Mouse (Mus musculus) midbrain, embryonic 14.5 days (tissue): Measurements from ENCODE around the gene Fam155a. TPM values are rescaled to one million over a fixed set of nuclear protein-coding genes. Genes with fewer than 3 reads are reported as not detected.

Experiments
- ATAC-seq: fragments of 200-750 bp; cut with Nextera tagmentation; 2 replicates; pipeline ENCODE4 v1.8.0; 2017; ENCODE audit warnings: moderate number of reproducible peaks, moderate library complexity; ENCODE audit not compliant: low FRiP score, low TSS enrichment
- DNase-seq: peaks from one replicate; pipeline ENCODE4 v3.0.0-alpha.2; 2015
- H3K27ac ChIP-seq: fragments of 300-500 bp; sonication (generic); replicated peaks from 2 replicates; pipeline ENCODE4 v1.5.1; 2014; ENCODE audit warnings: mild to moderate bottlenecking, low read depth, low read length, moderate library complexity
- H3K27me3 ChIP-seq: fragments of 300-500 bp; sonication (generic); 2 replicates; pipeline ENCODE4 v1.6.1; 2014; ENCODE audit warnings: low read length, control low read depth, mixed read lengths; ENCODE audit not compliant: control insufficient read depth, insufficient read depth
- H3K36me3 ChIP-seq: fragments of 300-500 bp; sonication (generic); 2 replicates; pipeline ENCODE4 v1.6.1; 2014; ENCODE audit warnings: low read length, control low read depth; ENCODE audit not compliant: control insufficient read depth, insufficient read depth
- H3K4me1 ChIP-seq: fragments of 300-500 bp; sonication (generic); 2 replicates; pipeline ENCODE4 v1.6.1; 2014; ENCODE audit warnings: mild to moderate bottlenecking, antibody characterized with exemption, low read length, control low read depth; ENCODE audit not compliant: control insufficient read depth, insufficient read depth
- H3K4me2 ChIP-seq: fragments of 300-500 bp; sonication (generic); 2 replicates; pipeline ENCODE4 v1.6.1; 2014; ENCODE audit warnings: mild to moderate bottlenecking, low read length, moderate library complexity
- H3K4me3 ChIP-seq: fragments of 300-500 bp; sonication (generic); replicated peaks from 2 replicates; pipeline ENCODE4 v1.5.1; 2014; ENCODE audit warnings: low read depth, low read length
- H3K9ac ChIP-seq: fragments of 300-500 bp; sonication (generic); replicated peaks from 2 replicates; pipeline ENCODE4 v1.6.1; 2014; ENCODE audit warnings: mild to moderate bottlenecking, low read length, moderate library complexity
- H3K9me3 ChIP-seq: fragments of 300-500 bp; sonication (generic); 2 replicates; pipeline ENCODE4 v1.6.1; 2016; ENCODE audit warnings: low read length, control low read depth, mixed read lengths; ENCODE audit not compliant: control insufficient read depth
- WGBS: fragments of 180-500 bp; shearing (Covaris S2); extraction: QIAGEN DNeasy Blood & Tissue Kit; methylation state at CpG from one replicate; pipeline ENCODE4 v1.1.7; 2014; 5-methylcytosine and 5-hydroxymethylcytosine counted together
- polyA plus RNA-seq: library from polyadenylated mRNA; unstranded; fragments of >200 nt; fragmentation: Nextera tagmentation; extraction: Ambion mirVana; gene quantifications from 2 replicates; pipeline ENCODE4 v1.2.1, GENCODE M21; 2014

The Fam155a gene
- polyA plus RNA-seq, 1 experiment from 2014 or later = 30.2 TPM

DNA sequence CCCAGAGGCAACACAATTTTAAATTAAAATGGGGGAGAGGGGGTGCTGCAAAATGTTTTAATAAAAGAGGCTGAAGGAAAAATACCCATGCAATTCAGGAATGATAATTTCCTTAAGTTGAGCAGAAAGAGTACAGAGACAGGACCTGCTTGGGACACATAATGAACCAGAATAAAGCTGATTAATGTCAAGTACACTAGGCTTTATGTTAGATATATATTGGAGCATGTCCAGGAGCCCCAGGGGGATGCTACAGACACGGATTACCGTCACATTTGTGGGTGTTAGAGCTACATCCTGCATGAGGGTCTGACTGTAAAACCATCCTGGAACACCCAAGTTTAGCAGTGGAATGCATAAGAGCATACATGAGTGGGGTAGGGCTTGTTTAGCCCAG lies 223.4 kb downstream of the Fam155a start:
- Histone ChIP-seq H3K4me2 (0 out of 2 replicates have a peak overlapping the region, but pooled peaks have one; percentile 20), H3K27ac (peak overlapping the region; percentile 68), H3K9me3 (no peaks in the 10 kb centered on the region), H3K4me1 (peaks cover 17% of the 10 kb centered on the region), H3K27me3 (no peaks in the 10 kb centered on the region), H3K9ac (no peak overlapping the region), H3K36me3 (no peaks in the 10 kb centered on the region), H3K4me3 (no peak overlapping the region)
- no peak for ATAC-seq
- DNase-seq = peak; percentile 51
- WGBS = 33% methylated on average over 2 of the region's 2 CpGs

DNA sequence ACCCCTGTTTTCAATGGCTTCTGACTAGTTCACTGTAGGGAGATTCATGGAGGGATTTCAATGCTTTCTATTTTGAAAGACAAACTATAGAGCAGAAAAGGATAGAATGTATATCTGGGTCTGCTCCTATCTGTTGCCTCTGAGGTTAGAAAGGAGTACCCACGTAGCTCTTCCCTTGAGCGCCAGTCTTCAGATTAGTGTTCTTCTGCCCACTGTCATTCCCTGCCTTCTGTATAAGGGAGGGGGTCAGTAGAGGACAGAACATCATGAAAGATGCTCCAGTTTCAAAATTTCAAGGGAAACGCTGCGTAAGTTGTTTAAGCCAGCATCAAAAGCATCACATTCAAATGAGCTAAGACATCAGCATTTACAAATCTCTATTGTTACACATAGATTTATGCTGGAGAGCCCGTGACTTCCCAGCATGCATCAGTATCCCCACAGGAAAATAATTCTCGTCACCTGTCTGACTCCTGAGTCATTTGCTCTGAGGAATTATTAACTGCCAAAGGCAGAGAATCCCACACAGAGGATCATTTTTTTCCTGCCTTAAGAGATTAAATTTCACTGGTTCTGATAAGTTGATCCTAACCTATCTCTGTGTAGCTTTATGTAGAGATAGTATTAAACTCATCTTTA lies 223.9 kb downstream of the Fam155a start:
- Histone ChIP-seq H3K27ac (peak overlapping the region; percentile 72), H3K9ac (no peak overlapping the region), H3K9me3 (no peaks in the 10 kb centered on the region), H3K36me3 (no peaks in the 10 kb centered on the region), H3K4me3 (no peak overlapping the region), H3K4me1 (peaks cover 17% of the 10 kb centered on the region), H3K27me3 (no peaks in the 10 kb centered on the region), H3K4me2 (peak overlapping the region; percentile 20; the same call in 1 of the 2 replicates)
- 39% methylated on average over 6 of the region's 6 CpGs for whole genome bisulfite sequencing
- DNase-seq = peak; percentile 77
- ATAC-seq = no peak

DNA sequence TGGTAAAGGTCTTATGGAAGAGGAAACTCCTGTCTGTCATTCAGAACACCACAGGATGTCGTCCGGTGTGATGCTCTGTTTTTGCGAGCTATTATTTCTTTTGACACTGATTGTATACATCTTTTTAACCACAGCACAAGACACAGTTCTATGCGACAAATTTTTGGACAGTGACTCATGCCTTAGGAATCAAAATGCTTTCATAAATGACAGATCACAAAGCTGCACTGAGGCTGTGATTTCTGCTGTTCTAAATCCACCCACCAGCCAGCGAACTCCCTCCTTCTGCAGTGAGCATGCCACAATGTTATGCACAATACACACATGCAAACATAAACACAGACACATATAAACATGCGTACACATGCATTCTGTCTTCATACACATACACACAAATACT lies 224.5 kb downstream of the Fam155a start:
- H3K27me3 ChIP-seq = no peaks in the 10 kb centered on the region
- H3K9ac ChIP-seq = no peak overlapping the region
- H3K4me2 ChIP-seq = no peak overlapping the region
- H3K4me3 ChIP-seq = no peak overlapping the region
- H3K9me3 ChIP-seq = no peaks in the 10 kb centered on the region
- H3K36me3 ChIP-seq = no peaks in the 10 kb centered on the region
- ATAC-seq (no peak), DNase-seq (no peak)
- 74% methylated on average over 6 of the region's 6 CpGs for WGBS
- H3K27ac ChIP-seq = peak overlapping the region; percentile 72
- H3K4me1 ChIP-seq = peaks cover 17% of the 10 kb centered on the region

DNA sequence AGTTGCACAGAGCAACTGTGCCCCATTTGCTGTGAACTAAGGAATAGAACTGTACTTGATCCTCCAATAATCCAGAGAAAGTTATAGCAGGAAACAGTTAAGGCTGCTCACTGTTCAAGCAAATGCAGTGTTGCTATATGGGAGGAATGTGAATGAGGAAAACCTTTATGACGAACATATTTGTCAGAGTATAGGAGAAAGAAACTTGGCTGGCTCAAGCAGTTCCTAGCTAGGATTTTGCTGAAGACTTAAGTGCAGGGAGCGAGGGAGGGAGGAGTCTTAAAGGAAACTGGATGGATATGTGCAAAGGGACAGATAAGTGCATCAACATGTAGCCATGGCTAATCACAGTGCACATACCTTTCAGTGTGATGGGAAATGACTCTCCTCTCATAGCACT lies 225.3 kb downstream of the Fam155a start:
- Histone ChIP-seq H3K36me3 (no peaks in the 10 kb centered on the region), H3K4me2 (no peak overlapping the region), H3K4me1 (peaks cover 17% of the 10 kb centered on the region), H3K9ac (no peak overlapping the region), H3K4me3 (no peak overlapping the region), H3K9me3 (no peaks in the 10 kb centered on the region), H3K27ac (no peak overlapping the region), H3K27me3 (no peaks in the 10 kb centered on the region)
- no peak for DNase-seq
- WGBS = 84% methylated on average over 2 of the region's 2 CpGs
- no peak for ATAC-seq

DNA sequence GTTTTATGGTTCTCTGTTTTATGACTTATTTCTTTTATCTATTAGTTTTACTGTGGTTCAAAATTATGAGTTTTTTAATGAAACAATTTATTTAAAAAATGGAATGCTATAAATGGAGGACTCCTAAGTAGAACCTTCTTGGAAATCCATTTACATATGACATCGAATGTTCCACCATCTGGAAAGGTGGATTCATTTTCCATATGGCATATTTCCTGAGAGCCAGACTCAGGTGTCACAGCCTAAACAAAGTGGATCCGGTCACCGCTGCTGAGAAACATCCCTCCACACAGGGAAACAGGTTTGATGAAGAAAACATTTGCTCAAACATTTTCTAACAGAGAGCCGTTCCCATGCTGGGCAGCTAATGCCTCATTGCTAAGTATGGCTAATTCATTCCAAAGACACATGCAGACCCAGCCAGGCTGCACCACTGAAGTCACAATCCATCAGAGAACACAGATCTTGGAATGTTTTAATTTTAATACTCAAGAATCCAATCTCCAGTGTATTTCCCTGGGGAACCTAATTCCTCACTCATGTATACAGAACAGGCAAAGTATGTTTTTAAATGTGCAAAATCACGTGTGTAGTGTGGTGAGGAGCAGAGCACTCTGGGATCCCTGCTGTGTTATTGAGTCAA lies 235.1 kb downstream of the Fam155a start:
- Histone ChIP-seq H3K4me2 (no peak overlapping the region), H3K4me3 (no peak overlapping the region), H3K9ac (no peak overlapping the region), H3K36me3 (no peaks in the 10 kb centered on the region), H3K9me3 (no peaks in the 10 kb centered on the region), H3K27me3 (no peaks in the 10 kb centered on the region), H3K4me1 (no peaks in the 10 kb centered on the region), H3K27ac (no peak overlapping the region)
- ATAC-seq (no peak), DNase-seq (no peak)
- 81% methylated on average over 5 of the region's 5 CpGs for WGBS

DNA sequence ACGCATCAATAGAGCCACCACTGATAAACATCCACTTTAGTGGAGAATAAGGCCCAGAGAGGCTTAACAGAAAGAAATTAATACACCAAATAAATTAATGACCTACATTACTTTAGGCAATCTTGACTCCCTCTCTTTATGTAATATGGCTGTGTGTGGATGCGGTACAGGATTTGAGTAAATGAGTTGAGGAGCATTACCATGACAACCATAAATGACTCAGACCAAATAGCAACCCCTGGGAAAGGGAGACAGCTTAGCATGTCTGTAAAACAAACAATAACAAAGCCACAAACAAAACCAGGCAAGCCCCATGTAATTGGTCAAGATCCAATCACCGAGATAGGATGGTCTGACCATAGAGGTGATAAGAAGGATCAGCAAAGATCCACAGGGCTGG lies 244.4 kb downstream of the Fam155a start:
- no peak for ATAC-seq
- WGBS = 65% methylated on average over 3 of the region's 3 CpGs
- peak; percentile 43 for DNase-seq
- 0 out of 2 replicates have a peak overlapping the region, but pooled peaks have one; percentile 8 for H3K27ac ChIP-seq
- H3K4me2 ChIP-seq = no peak overlapping the region
- no peak overlapping the region for H3K4me3 ChIP-seq
- H3K27me3 ChIP-seq = no peaks in the 10 kb centered on the region
- H3K9me3 ChIP-seq = no peaks in the 10 kb centered on the region
- H3K4me1 ChIP-seq = peaks cover 11% of the 10 kb centered on the region
- no peak overlapping the region for H3K9ac ChIP-seq
- H3K36me3 ChIP-seq = no peaks in the 10 kb centered on the region

DNA sequence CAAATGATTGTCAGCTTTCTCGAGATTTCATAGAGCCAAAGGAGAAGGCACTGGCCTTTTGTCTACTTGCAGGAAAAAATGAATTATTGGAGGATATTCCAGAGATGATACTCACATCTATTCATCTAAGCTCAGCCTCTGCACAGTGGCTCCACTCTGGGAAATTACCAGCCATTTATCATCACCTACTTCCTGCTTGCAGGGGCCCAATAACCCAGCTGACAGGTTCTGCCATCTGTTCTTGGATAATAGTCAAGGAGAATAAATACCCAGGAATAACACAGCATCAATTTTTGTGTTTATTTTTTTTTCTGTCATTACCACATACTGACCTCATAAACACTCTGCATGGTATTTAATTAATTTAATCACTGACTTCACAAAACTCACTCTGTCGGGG lies 249.4 kb downstream of the Fam155a start:
- no peak overlapping the region for H3K9ac ChIP-seq
- peaks cover 7% of the 10 kb centered on the region for H3K4me1 ChIP-seq
- H3K27ac ChIP-seq = no peak overlapping the region
- ATAC-seq (no peak), DNase-seq (no peak)
- no peak overlapping the region for H3K4me3 ChIP-seq
- no peaks in the 10 kb centered on the region for H3K9me3 ChIP-seq
- H3K27me3 ChIP-seq = no peaks in the 10 kb centered on the region
- 90% methylated on average over 2 of the region's 2 CpGs for WGBS
- no peak overlapping the region for H3K4me2 ChIP-seq
- no peaks in the 10 kb centered on the region for H3K36me3 ChIP-seq

DNA sequence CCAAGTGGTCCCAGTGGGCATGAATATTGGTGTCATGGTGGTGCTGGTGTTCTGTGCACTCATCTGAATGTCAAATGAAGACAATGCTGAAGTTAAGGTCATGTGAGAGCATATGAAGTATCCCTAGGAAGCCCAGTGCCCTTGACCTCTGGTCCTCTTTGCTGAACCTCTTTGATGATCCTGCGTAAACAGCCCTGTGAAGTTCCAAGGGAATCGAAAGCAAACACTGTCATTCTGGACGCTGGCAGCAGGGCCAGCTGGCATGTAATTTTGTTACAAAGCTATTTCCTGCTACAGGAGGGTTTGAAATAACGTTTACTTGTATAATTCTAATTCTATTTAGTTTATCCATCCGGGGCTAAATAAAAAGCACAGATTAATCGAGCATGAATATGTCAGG lies 270.2 kb downstream of the Fam155a start:
- no peaks in the 10 kb centered on the region for H3K36me3 ChIP-seq
- no peaks in the 10 kb centered on the region for H3K27me3 ChIP-seq
- no peak overlapping the region for H3K4me3 ChIP-seq
- WGBS = 65% methylated on average over 6 of the region's 6 CpGs
- no peak overlapping the region for H3K4me2 ChIP-seq
- DNase-seq (no peak), ATAC-seq (no peak)
- H3K9ac ChIP-seq = no peak overlapping the region
- no peak overlapping the region for H3K27ac ChIP-seq
- H3K4me1 ChIP-seq = no peaks in the 10 kb centered on the region
- no peaks in the 10 kb centered on the region for H3K9me3 ChIP-seq

DNA sequence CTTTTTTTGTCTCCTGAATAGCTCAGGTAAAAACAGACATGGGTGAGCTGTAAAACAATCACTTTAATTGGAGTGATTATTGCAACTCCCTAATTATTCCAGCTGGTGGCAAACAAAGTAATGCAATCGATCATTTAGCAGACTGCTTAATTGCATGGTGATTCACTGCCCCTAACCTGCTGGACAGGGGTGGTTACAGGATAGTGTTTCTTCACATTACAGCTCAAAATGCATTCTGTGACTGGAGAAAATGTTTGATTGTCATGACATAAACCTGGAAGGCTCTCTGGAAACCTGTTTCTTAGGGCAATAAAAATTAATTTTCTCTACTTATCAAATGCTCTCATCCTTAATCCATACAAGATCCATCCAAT lies 276.7 kb downstream of the Fam155a start:
- no peak overlapping the region for H3K4me3 ChIP-seq
- peak; percentile 13 for DNase-seq
- peak overlapping the region; percentile 70 for H3K27ac ChIP-seq
- H3K9me3 ChIP-seq = no peaks in the 10 kb centered on the region
- ATAC-seq = no peak
- H3K4me1 ChIP-seq = peaks cover 9% of the 10 kb centered on the region
- 0 out of 2 replicates have a peak overlapping the region, but pooled peaks have one; percentile 6 for H3K9ac ChIP-seq
- no peaks in the 10 kb centered on the region for H3K36me3 ChIP-seq
- H3K27me3 ChIP-seq = no peaks in the 10 kb centered on the region
- 74% methylated on average over 1 of the region's 1 CpGs for WGBS
- H3K4me2 ChIP-seq = no peak overlapping the region
